In the genomic region with DNA sequence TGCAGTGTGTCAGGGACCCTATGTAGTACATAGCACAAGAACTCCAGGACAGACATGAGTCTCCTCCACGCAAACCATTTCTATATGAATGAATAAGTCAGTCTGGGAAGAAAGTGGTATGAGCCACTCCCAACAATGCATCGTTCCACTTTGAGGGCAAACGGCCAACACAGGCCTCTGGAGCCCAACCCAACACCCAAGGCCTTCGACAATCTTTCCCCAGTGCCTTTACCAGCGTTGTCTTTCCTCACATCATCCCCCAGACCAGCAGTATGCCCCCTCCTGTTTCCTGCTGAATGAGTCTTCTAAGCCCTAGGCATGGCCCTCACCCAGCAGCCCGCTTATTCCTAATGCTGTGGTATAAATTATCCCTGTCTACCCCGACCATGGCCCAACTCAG, we compare ENCODE assay signal across 10 mouse cellular contexts. TPM values are rescaled to one million over a fixed set of nuclear protein-coding genes. Genes with fewer than 3 reads are reported as not detected.
DNase-seq lines count a peak whose midpoint lies in the region; ATAC-seq and TF ChIP-seq lines count a peak whose summit lies in the region.
"Had no signal": no experiment of that assay in that cellular context is flagged by ENCODE, and none has a peak within 500 bp of the region (broad histone marks: within the 10 kb centered on the region; RNA-seq: fewer than 3 reads in every experiment).

No protein-coding gene starts in this region.

- H3K36me3 ChIP-seq in forebrain, embryonic 10.5 days (replicated peaks) = no peaks in the 10 kb centered on the region; the same call in none of the 2 replicates
- no peaks in the 10 kb centered on the region for H3K36me3 ChIP-seq in forebrain, embryonic 13.5 days (ENCODE audit: poor library complexity, severe bottlenecking)
- peaks cover 10% of the 10 kb centered on the region; the same call in 1 of the 2 replicates for H3K36me3 ChIP-seq in thymus, adult 2 months (ENCODE audit: control insufficient read depth, insufficient read depth, low read length)
- no peaks in the 10 kb centered on the region for H3K36me3 ChIP-seq in limb, embryonic 12.5 days
- H3K36me3 ChIP-seq: forebrain, embryonic 15.5 days had no signal

- H3K27ac ChIP-seq in forebrain, embryonic 10.5 days = peak overlapping the region; percentile 45
- H3K27ac ChIP-seq in forebrain, embryonic 13.5 days = no peak overlapping the region
- peak overlapping the region; percentile 28; the same call in 1 of the 2 replicates for H3K27ac ChIP-seq in thymus, adult 2 months (ENCODE audit: control insufficient read depth, insufficient read depth, low read length)
- H3K27ac ChIP-seq in limb, embryonic 12.5 days = peak overlapping the region; percentile 60; the same call in 1 of the 2 replicates
- H3K27ac ChIP-seq: forebrain, embryonic 15.5 days had no signal

- no peak for DNase-seq in forebrain, embryonic 10.5 days (ENCODE audit: extremely low spot score, low spot score)
- no peak for DNase-seq in thymus, adult 2 months
- DNase-seq in thymus, postnatal 14 days = no peak
- no peak for DNase-seq in B cell, adult 2 months
- DNase-seq in T-cell, adult 2 months (ENCODE audit: low spot score) = no peak
- DNase-seq in urinary bladder, adult 2 months (ENCODE audit: low spot score) = no peak

- H3K4me3 ChIP-seq in forebrain, embryonic 10.5 days = no peak overlapping the region
- no peak overlapping the region for H3K4me3 ChIP-seq in forebrain, embryonic 13.5 days
- H3K4me3 ChIP-seq in thymus, adult 2 months (ENCODE audit: control insufficient read depth, insufficient read depth, low read length) = no peak overlapping the region
- no peak overlapping the region for H3K4me3 ChIP-seq in limb, embryonic 12.5 days (replicated peaks)
- H3K4me3 ChIP-seq: forebrain, embryonic 15.5 days had no signal

- no peaks in the 10 kb centered on the region for H3K9me3 ChIP-seq in forebrain, embryonic 10.5 days
- no peaks in the 10 kb centered on the region for H3K9me3 ChIP-seq in forebrain, embryonic 13.5 days (replicated peaks)
- no peaks in the 10 kb centered on the region for H3K9me3 ChIP-seq in limb, embryonic 12.5 days
- H3K9me3 ChIP-seq: forebrain, embryonic 15.5 days had no signal

- 84% methylated on average over 7 of the region's 7 CpGs for WGBS in forebrain, embryonic 10.5 days
- WGBS in forebrain, embryonic 13.5 days = 68% methylated on average over 7 of the region's 7 CpGs
- WGBS in thymus, adult 2 months = 59% methylated on average over 7 of the region's 7 CpGs
- 64% methylated on average over 7 of the region's 7 CpGs for WGBS in limb, embryonic 12.5 days

- H3K9ac ChIP-seq in forebrain, embryonic 13.5 days = no peak overlapping the region
- no peak overlapping the region for H3K9ac ChIP-seq in limb, embryonic 12.5 days (replicated peaks)
- H3K9ac ChIP-seq: forebrain, embryonic 15.5 days had no signal

- no peak for ATAC-seq in forebrain, embryonic 13.5 days
- no peak for ATAC-seq in limb, embryonic 12.5 days (ENCODE audit: insufficient number of reproducible peaks, insufficient read depth, low FRiP score, low TSS enrichment, low read depth)
- ATAC-seq: forebrain, embryonic 15.5 days had no signal

- peaks cover 76% of the 10 kb centered on the region for H3K4me1 ChIP-seq in forebrain, embryonic 10.5 days
- peaks cover 41% of the 10 kb centered on the region for H3K4me1 ChIP-seq in forebrain, embryonic 13.5 days
- peaks cover 66% of the 10 kb centered on the region for H3K4me1 ChIP-seq in thymus, adult 2 months (replicated peaks; ENCODE audit: control insufficient read depth, insufficient read depth, low read length)
- peaks cover 64% of the 10 kb centered on the region for H3K4me1 ChIP-seq in limb, embryonic 12.5 days (replicated peaks)

- H3K27me3 ChIP-seq in forebrain, embryonic 10.5 days (ENCODE audit: poor library complexity, severe bottlenecking) = no peaks in the 10 kb centered on the region
- H3K27me3 ChIP-seq in forebrain, embryonic 13.5 days = no peaks in the 10 kb centered on the region
- no peaks in the 10 kb centered on the region for H3K27me3 ChIP-seq in thymus, adult 2 months (ENCODE audit: control insufficient read depth, insufficient read depth, low read length)
- H3K27me3 ChIP-seq in limb, embryonic 12.5 days = no peaks in the 10 kb centered on the region
- H3K27me3 ChIP-seq: CH12.LX; forebrain, embryonic 15.5 days had no signal

- no peak for TF ChIP-seq CTCF in thymus, adult 2 months (IDR thresholded peaks at IDR 0.05; ENCODE audit: borderline replicate concordance, control insufficient read depth, extremely low read depth, insufficient read depth, low read length, poor library complexity)

- H3K4me2 ChIP-seq in forebrain, embryonic 13.5 days = no peak overlapping the region
- no peak overlapping the region for H3K4me2 ChIP-seq in limb, embryonic 12.5 days
- H3K4me2 ChIP-seq: forebrain, embryonic 15.5 days had no signal

- TF ChIP-seq POLR2A in thymus, adult 2 months (IDR thresholded peaks at IDR 0.05; ENCODE audit: control insufficient read depth, extremely low read depth, insufficient read depth, low read length, poor library complexity) = no peak

RNA-seq across cellular contexts. Expression of gene Myh9, which starts 20.6 kb away (rescaled TPM):
- 35.6 and 36.8 TPM in 2 replicates for polyA plus RNA-seq in forebrain, embryonic 10.5 days (2016; fragmentation: Nextera tagmentation; extraction: Ambion mirVana)
- 13.4 and 14.4 TPM in 2 replicates for polyA plus RNA-seq in forebrain, embryonic 13.5 days (2015; fragmentation: Nextera tagmentation; extraction: Ambion mirVana)
- 167 and 193 TPM in 2 replicates for polyA plus RNA-seq in thymus, adult 2 months (2012; rRNA removed)
- 40.0 and 43.1 TPM in 2 replicates for polyA plus RNA-seq in limb, embryonic 12.5 days (2016; fragmentation: Nextera tagmentation; extraction: Ambion mirVana)
- 95.0 and 151 TPM in 2 replicates for polyA plus RNA-seq in urinary bladder, adult 2 months (2012; rRNA removed)
